Mouse (Mus musculus) limb, embryonic 14.5 days (tissue): ENCODE measurements around the gene Mark2. TPM values are rescaled to one million over a fixed set of nuclear protein-coding genes. Genes with fewer than 3 reads are reported as not detected.

Experiments used
- ATAC-seq: fragments of 200-750 bp; cut with Nextera tagmentation; 2 replicates; pipeline ENCODE4 v1.8.0; 2017; ENCODE audit warnings: low read depth, moderate number of reproducible peaks, moderate TSS enrichment; ENCODE audit not compliant: low FRiP score
- DNase-seq: peaks from one replicate; pipeline ENCODE4 v3.0.0-alpha.2; 2015; ENCODE audit warnings: low spot score
- H3K27ac ChIP-seq: fragments of 300-500 bp; sonication (generic); replicated peaks from 2 replicates; pipeline ENCODE4 v1.5.1; 2014; ENCODE audit warnings: low read depth, mild to moderate bottlenecking, low read length, moderate library complexity, mixed read lengths
- H3K27me3 ChIP-seq: fragments of 300-500 bp; sonication (generic); 2 replicates; pipeline ENCODE4 v1.6.1; 2014; ENCODE audit warnings: low read length, mixed read lengths; ENCODE audit not compliant: control insufficient read depth, insufficient read depth
- H3K36me3 ChIP-seq: fragments of 300-500 bp; sonication (generic); 2 replicates; pipeline ENCODE4 v1.6.1; 2014; ENCODE audit warnings: mild to moderate bottlenecking, low read length, moderate library complexity, mixed read lengths; ENCODE audit not compliant: control insufficient read depth, insufficient read depth
- H3K4me1 ChIP-seq: fragments of 300-500 bp; sonication (generic); 2 replicates; pipeline ENCODE4 v1.6.1; 2014; ENCODE audit warnings: antibody characterized with exemption, low read length, mixed read lengths; ENCODE audit not compliant: control insufficient read depth, insufficient read depth
- H3K4me2 ChIP-seq: fragments of 300-500 bp; sonication (generic); replicated peaks from 2 replicates; pipeline ENCODE4 v1.6.1; 2014; ENCODE audit warnings: low read depth, mild to moderate bottlenecking, low read length, moderate library complexity; ENCODE audit not compliant: severe bottlenecking
- H3K4me3 ChIP-seq: fragments of 300-500 bp; sonication (generic); replicated peaks from 2 replicates; pipeline ENCODE4 v1.5.1; 2014; ENCODE audit warnings: low read length
- H3K9ac ChIP-seq: fragments of 300-500 bp; sonication (generic); 2 replicates; pipeline ENCODE4 v1.6.1; 2014; ENCODE audit warnings: mild to moderate bottlenecking, low read depth, low read length, moderate library complexity; ENCODE audit not compliant: severe bottlenecking
- H3K9me3 ChIP-seq: fragments of 300-500 bp; sonication (generic); 2 replicates; pipeline ENCODE4 v1.6.1; 2016; ENCODE audit warnings: low read length; ENCODE audit not compliant: control insufficient read depth
- POLR2A ChIP-seq: fragments of 200-500 bp; IDR thresholded peaks from 2 replicates; pipeline ENCODE4 v1.8.0; 2012; ENCODE audit warnings: inconsistent platforms, mild to moderate bottlenecking, moderate library complexity, borderline replicate concordance; ENCODE audit not compliant: insufficient read depth, insufficient read length; ENCODE audit errors: extremely low read depth
- WGBS: fragments of 180-500 bp; shearing (Covaris S2); extraction: QIAGEN DNeasy Blood & Tissue Kit; methylation state at CpG from one replicate; pipeline ENCODE4 v1.1.7; 2014; 5-methylcytosine and 5-hydroxymethylcytosine counted together
- polyA plus RNA-seq, 2 experiments: library from polyadenylated mRNA; depleted of rRNA in 1 of 2; stranded (reverse) in 1 of 2; unstranded in 1 of 2; fragments of >200 nt; fragmentation: Nextera tagmentation in 1 of 2; extraction: Ambion mirVana in 1 of 2; gene quantifications; 2 replicates each; pipeline versions ENCODE4 v1.2.1 to v1.2.3; 2012 to 2014

The Mark2 gene
- polyA plus RNA-seq, 2 experiments: 48.6 to 65.8 TPM

GRCm38 (mm10) chr19:7286563-7287315 lies 54.9 kb downstream of the Mark2 start:
- DNase-seq (no peak), ATAC-seq (no peak)
- TF ChIP-seq POLR2A: no peak
- H3K4me3 ChIP-seq: no peak overlapping the region
- H3K36me3 ChIP-seq: peaks cover 75% of the 10 kb centered on the region
- H3K9me3 ChIP-seq: no peaks in the 10 kb centered on the region
- WGBS: 91% methylated on average over 12 of the region's 12 CpGs
- H3K9ac ChIP-seq: no peak overlapping the region
- no peak overlapping the region for H3K27ac ChIP-seq
- H3K4me1 ChIP-seq: no peaks in the 10 kb centered on the region
- no peak overlapping the region for H3K4me2 ChIP-seq
- H3K27me3 ChIP-seq: no peaks in the 10 kb centered on the region

- H3K27ac ChIP-seq: no peak overlapping the region
- no peak overlapping the region for H3K9ac ChIP-seq
- no peak for DNase-seq
- H3K4me2 ChIP-seq: no peak overlapping the region
- no peaks in the 10 kb centered on the region for H3K9me3 ChIP-seq
- peaks cover 10% of the 10 kb centered on the region for H3K4me1 ChIP-seq
- no peak for ATAC-seq
- no peak overlapping the region for H3K4me3 ChIP-seq
- H3K36me3 ChIP-seq: peaks cover 98% of the 10 kb centered on the region
- no peaks in the 10 kb centered on the region for H3K27me3 ChIP-seq
- 87% methylated on average over 18 of the region's 18 CpGs for whole genome bisulfite sequencing
- TF ChIP-seq POLR2A: no peak
Measured at GRCm38 (mm10) chr19:7280557-7281330, 60.9 kb downstream of the Mark2 start.

GRCm38 (mm10) chr19:7279114-7279513 lies 62.5 kb downstream of the Mark2 start:
- no peaks in the 10 kb centered on the region for H3K9me3 ChIP-seq
- H3K4me2 ChIP-seq: no peak overlapping the region
- WGBS: 21% methylated on average over 6 of the region's 6 CpGs
- DNase-seq: peak; percentile 75
- peak; percentile 51; the same call in 1 of the 2 replicates for ATAC-seq
- no peaks in the 10 kb centered on the region for H3K27me3 ChIP-seq
- peaks cover 21% of the 10 kb centered on the region for H3K4me1 ChIP-seq
- no peak overlapping the region for H3K4me3 ChIP-seq
- TF ChIP-seq POLR2A: no peak
- no peak overlapping the region for H3K9ac ChIP-seq
- peaks cover 99% of the 10 kb centered on the region for H3K36me3 ChIP-seq
- H3K27ac ChIP-seq: no peak overlapping the region

- no peak overlapping the region for H3K4me2 ChIP-seq
- TF ChIP-seq POLR2A: no peak
- H3K36me3 ChIP-seq: peaks cover 99% of the 10 kb centered on the region
- 0 out of 2 replicates have a peak overlapping the region, but pooled peaks have one; percentile 16 for H3K9ac ChIP-seq
- ATAC-seq (no peak), DNase-seq (no peak)
- no peak overlapping the region for H3K4me3 ChIP-seq
- peaks cover 21% of the 10 kb centered on the region for H3K4me1 ChIP-seq
- H3K9me3 ChIP-seq: no peaks in the 10 kb centered on the region
- WGBS: 85% methylated on average over 6 of the region's 6 CpGs
- no peaks in the 10 kb centered on the region for H3K27me3 ChIP-seq
- H3K27ac ChIP-seq: no peak overlapping the region; the same call in 1 of the 2 replicates
Measured at GRCm38 (mm10) chr19:7278200-7278906, 63.3 kb downstream of the Mark2 start.

- no peak for DNase-seq
- no peak overlapping the region for H3K4me3 ChIP-seq
Measured at GRCm38 (mm10) chr19:7276796-7277195, 64.9 kb downstream of the Mark2 start.

More at GRCm38 (mm10) chr19:7276796-7277195, 64.9 kb downstream of the Mark2 start:
- no peak for TF ChIP-seq POLR2A
- Histone ChIP-seq H3K4me1 (peaks cover 21% of the 10 kb centered on the region), H3K9me3 (no peaks in the 10 kb centered on the region), H3K27me3 (no peaks in the 10 kb centered on the region), H3K9ac (no peak overlapping the region), H3K36me3 (peaks cover 99% of the 10 kb centered on the region), H3K4me2 (no peak overlapping the region), H3K27ac (no peak overlapping the region; the same call in 1 of the 2 replicates)
- 69% methylated on average over 7 of the region's 7 CpGs for WGBS
- ATAC-seq: no peak
